Mouse (Mus musculus) C2C12 (cell line): ENCODE results near the gene Rexo4.

ENCODE experiments used
- CEBPB ChIP-seq: IDR thresholded peaks from one replicate; pipeline ENCODE4 v1.6.1; 2011; ENCODE audit warnings: low read depth, mild to moderate bottlenecking, control low read depth, moderate library complexity
- CTCF ChIP-seq: IDR thresholded peaks from one replicate; pipeline ENCODE4 v1.5.1; 2011; ENCODE audit not compliant: control insufficient read depth, insufficient read depth, insufficient read length
- FOSL1 ChIP-seq: IDR thresholded peaks from one replicate; pipeline ENCODE4 v1.8.0; 2011; ENCODE audit warnings: mild to moderate bottlenecking, low read length; ENCODE audit not compliant: poor library complexity, insufficient read depth, severe bottlenecking
- MAX ChIP-seq: IDR thresholded peaks from one replicate; pipeline ENCODE4 v1.6.1; 2011; ENCODE audit warnings: mild to moderate bottlenecking, control low read depth
- MYOD1 ChIP-seq: IDR thresholded peaks from one replicate; pipeline ENCODE4 v1.6.1; 2011; ENCODE audit warnings: low read depth; ENCODE audit not compliant: control insufficient read depth, insufficient read length
- MYOG ChIP-seq: IDR thresholded peaks from one replicate; pipeline ENCODE4 v1.6.1; 2011; ENCODE audit not compliant: control insufficient read depth, insufficient read length; ENCODE audit errors: extremely low read depth
- USF1 ChIP-seq: IDR thresholded peaks from one replicate; pipeline ENCODE4 v1.6.1; 2011; ENCODE audit warnings: low read depth, mild to moderate bottlenecking, control low read depth, moderate library complexity

DNA sequence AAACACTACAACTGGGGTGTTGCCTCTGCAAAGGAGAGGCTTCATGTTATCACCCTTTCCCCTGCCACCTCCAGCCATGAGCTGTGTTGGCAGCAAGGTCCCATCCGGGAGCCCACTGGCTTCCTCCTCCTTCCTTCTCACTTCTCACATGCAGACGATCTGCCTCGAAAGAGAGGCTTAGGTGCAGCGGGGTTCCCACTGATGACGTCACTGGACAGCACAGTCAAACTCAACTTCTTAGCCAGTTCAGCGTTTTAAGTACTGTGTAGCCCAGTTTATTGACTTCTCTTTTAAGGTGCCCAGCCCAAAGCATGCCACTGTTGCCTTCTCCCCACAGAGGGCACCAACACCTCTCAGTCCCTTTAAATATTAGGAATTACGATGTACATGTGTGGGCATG lies 43.5 kb upstream of the Rexo4 start:
- TF ChIP-seq MYOD1 (no peak), USF1 (no peak), CTCF (no peak), CEBPB (no peak), MAX (no peak), MYOG (no peak), FOSL1 (no peak)
